Mouse (Mus musculus) stomach, postnatal 0 days (tissue): ENCODE results near the gene 5330417C22Rik.

Experiments used
- CTCF ChIP-seq: IDR thresholded peaks from 2 replicates; pipeline ENCODE4 v1.5.1; 2016; ENCODE audit warnings: antibody characterized with exemption, low read depth, mild to moderate bottlenecking, moderate library complexity
- EP300 ChIP-seq: optimal IDR thresholded peaks from 2 replicates; pipeline ENCODE3; 2016; ENCODE audit warnings: antibody characterized with exemption

GRCm38 (mm10) chr3:108476761-108477619 lies 59.3 kb downstream of the 5330417C22Rik start:
- TF ChIP-seq CTCF (no peak), EP300 (peak; percentile 91)
